Mouse (Mus musculus) testis, adult 2 months (tissue): ENCODE results near the gene Timp2. TPM values are rescaled to one million over a fixed set of nuclear protein-coding genes. Genes with fewer than 3 reads are reported as not detected.

Source experiments
- H3K27ac ChIP-seq: fragments of 200-500 bp; 2 replicates; pipeline ENCODE4 v1.5.1; 2012; ENCODE audit warnings: low read depth, low read length; ENCODE audit not compliant: control insufficient read depth, insufficient read depth
- H3K27me3 ChIP-seq: fragments of 200-500 bp; 2 replicates; pipeline ENCODE4 v1.6.1; 2012; ENCODE audit warnings: mild to moderate bottlenecking, low read length, moderate library complexity; ENCODE audit not compliant: control insufficient read depth, insufficient read depth
- H3K36me3 ChIP-seq: fragments of 200-500 bp; 2 replicates; pipeline ENCODE4 v1.6.1; 2012; ENCODE audit warnings: mild to moderate bottlenecking, low read length; ENCODE audit not compliant: control insufficient read depth, insufficient read depth
- H3K4me1 ChIP-seq: fragments of 200-500 bp; 2 replicates; pipeline ENCODE4 v1.6.1; 2012; ENCODE audit warnings: low read length; ENCODE audit not compliant: control insufficient read depth, insufficient read depth
- H3K4me3 ChIP-seq: fragments of 200-500 bp; 2 replicates; pipeline ENCODE4 v1.5.1; 2012; ENCODE audit warnings: low read depth, mild to moderate bottlenecking, low read length, moderate library complexity, mixed read lengths; ENCODE audit not compliant: control insufficient read depth
- CTCF ChIP-seq: fragments of 200-500 bp; IDR thresholded peaks from 2 replicates; pipeline ENCODE4 v1.5.1; 2012; ENCODE audit warnings: low read depth, mild to moderate bottlenecking, inconsistent platforms, low read length, moderate library complexity; ENCODE audit not compliant: control insufficient read depth, insufficient read depth, insufficient replicate concordance
- POLR2A ChIP-seq: fragments of 200-500 bp; IDR thresholded peaks from 2 replicates; pipeline ENCODE4 v1.6.1; 2012; ENCODE audit warnings: low read depth, mild to moderate bottlenecking, inconsistent platforms, low read length, moderate library complexity; ENCODE audit not compliant: control insufficient read depth
- polyA plus RNA-seq: library from polyadenylated mRNA; depleted of rRNA; stranded (reverse); fragments of >200 nt; gene quantifications from 2 replicates; pipeline ENCODE4 v1.2.3, GENCODE M21; 2012

The Timp2 gene
- polyA plus RNA-seq, 1 experiment, result 94.1 TPM

- H3K27ac ChIP-seq, result no peak overlapping the region
- TF ChIP-seq POLR2A (no peak), CTCF (no peak)
- H3K27me3 ChIP-seq, result no peaks in the 10 kb centered on the region
- H3K36me3 ChIP-seq, result no peaks in the 10 kb centered on the region
- no peak overlapping the region for H3K4me3 ChIP-seq
- no peaks in the 10 kb centered on the region for H3K4me1 ChIP-seq
These were observed 80.4 kb downstream of the Timp2 start for GRCm38 (mm10) chr11:118275092-118275491.

GRCm38 (mm10) chr11:118269827-118270226 lies 85.7 kb downstream of the Timp2 start:
- Histone ChIP-seq H3K27ac (no peak overlapping the region), H3K27me3 (no peaks in the 10 kb centered on the region), H3K4me3 (no peak overlapping the region), H3K4me1 (no peaks in the 10 kb centered on the region), H3K36me3 (no peaks in the 10 kb centered on the region; the same call in 1 of the 2 replicates)
- TF ChIP-seq POLR2A (no peak), CTCF (peak; percentile 14; the same call in 1 of the 2 replicates)

- H3K27ac ChIP-seq, result no peak overlapping the region
- H3K36me3 ChIP-seq, result no peaks in the 10 kb centered on the region; the same call in 1 of the 2 replicates
- no peaks in the 10 kb centered on the region for H3K27me3 ChIP-seq
- TF ChIP-seq POLR2A, result no peak
- no peak for TF ChIP-seq CTCF
- H3K4me1 ChIP-seq, result no peaks in the 10 kb centered on the region
- H3K4me3 ChIP-seq, result no peak overlapping the region
These were observed 88.9 kb downstream of the Timp2 start for GRCm38 (mm10) chr11:118266666-118267046.

GRCm38 (mm10) chr11:118266044-118266665 lies 89.4 kb downstream of the Timp2 start:
- Histone ChIP-seq H3K4me3 (no peak overlapping the region), H3K4me1 (no peaks in the 10 kb centered on the region), H3K27ac (no peak overlapping the region), H3K27me3 (no peaks in the 10 kb centered on the region), H3K36me3 (no peaks in the 10 kb centered on the region; the same call in 1 of the 2 replicates)
- TF ChIP-seq POLR2A (no peak), CTCF (no peak)

GRCm38 (mm10) chr11:118265621-118266020 lies 89.9 kb downstream of the Timp2 start:
- H3K36me3 ChIP-seq, result no peaks in the 10 kb centered on the region; the same call in 1 of the 2 replicates
- no peaks in the 10 kb centered on the region for H3K27me3 ChIP-seq
- no peak overlapping the region for H3K4me3 ChIP-seq
- no peak overlapping the region for H3K27ac ChIP-seq
- TF ChIP-seq POLR2A (no peak), CTCF (no peak)
- no peaks in the 10 kb centered on the region for H3K4me1 ChIP-seq

GRCm38 (mm10) chr11:118263146-118263545 lies 92.4 kb downstream of the Timp2 start:
- Histone ChIP-seq H3K4me1 (no peaks in the 10 kb centered on the region), H3K4me3 (no peak overlapping the region), H3K27ac (no peak overlapping the region), H3K36me3 (no peaks in the 10 kb centered on the region), H3K27me3 (no peaks in the 10 kb centered on the region)
- TF ChIP-seq POLR2A (no peak), CTCF (no peak)

- no peak for TF ChIP-seq POLR2A
- TF ChIP-seq CTCF, result no peak
- no peaks in the 10 kb centered on the region for H3K36me3 ChIP-seq
- no peaks in the 10 kb centered on the region for H3K4me1 ChIP-seq
- no peak overlapping the region for H3K27ac ChIP-seq
- H3K4me3 ChIP-seq, result no peak overlapping the region
- no peaks in the 10 kb centered on the region for H3K27me3 ChIP-seq
These were observed 95.5 kb downstream of the Timp2 start for GRCm38 (mm10) chr11:118260081-118260480.
